Mouse (Mus musculus): ENCODE results near the gene Pard3b. TPM values are rescaled to one million over a fixed set of nuclear protein-coding genes. Genes with fewer than 3 reads are reported as not detected.

Pard3b gene
- polyA plus RNA-seq, 1 experiment from 2014 or later = 2.3 TPM

DNA sequence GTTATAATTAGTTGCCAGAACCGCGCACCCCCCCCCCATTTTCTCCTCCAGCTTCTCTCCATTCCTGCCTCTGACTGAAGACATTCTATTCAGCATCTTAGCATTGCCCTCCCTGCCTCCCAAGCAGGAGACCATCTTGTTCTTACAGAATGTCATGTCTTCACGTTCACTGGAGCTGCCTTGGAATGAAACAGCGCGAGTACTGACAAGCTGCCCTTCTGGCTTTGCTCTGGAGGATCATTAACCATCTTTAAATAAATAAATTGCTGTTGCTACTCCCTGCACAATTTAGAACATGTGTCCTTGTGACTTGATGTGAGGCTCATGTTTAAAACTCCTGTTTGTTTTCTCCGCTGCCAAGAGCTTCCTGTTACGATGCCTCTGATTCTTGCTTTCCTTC, 432.5 kb downstream of the Pard3b start:
- Histone ChIP-seq H3K36me3 (ENCODE audit: control insufficient read depth, insufficient read depth) (no peaks in the 10 kb centered on the region), H3K4me3 (ENCODE audit: low read depth, low read length) (no peak overlapping the region), H3K27me3 (ENCODE audit: control insufficient read depth, insufficient read depth, low read depth, low read length) (no peaks in the 10 kb centered on the region), H3K27ac (ENCODE audit: low read length) (no peak overlapping the region), H3K9me3 (replicated peaks; ENCODE audit: control insufficient read depth, low read length) (no peaks in the 10 kb centered on the region), H3K9ac (ENCODE audit: low read depth, low read length) (no peak overlapping the region), H3K4me2 (ENCODE audit: low read depth, low read length) (no peak overlapping the region), H3K4me1 (ENCODE audit: control insufficient read depth, low read depth, low read length) (no peaks in the 10 kb centered on the region)
- 73% methylated on average over 7 of the region's 7 CpGs for WGBS (ENCODE audit: insufficient replicate concordance)
- ATAC-seq (ENCODE audit: low read depth) = no peak

DNA sequence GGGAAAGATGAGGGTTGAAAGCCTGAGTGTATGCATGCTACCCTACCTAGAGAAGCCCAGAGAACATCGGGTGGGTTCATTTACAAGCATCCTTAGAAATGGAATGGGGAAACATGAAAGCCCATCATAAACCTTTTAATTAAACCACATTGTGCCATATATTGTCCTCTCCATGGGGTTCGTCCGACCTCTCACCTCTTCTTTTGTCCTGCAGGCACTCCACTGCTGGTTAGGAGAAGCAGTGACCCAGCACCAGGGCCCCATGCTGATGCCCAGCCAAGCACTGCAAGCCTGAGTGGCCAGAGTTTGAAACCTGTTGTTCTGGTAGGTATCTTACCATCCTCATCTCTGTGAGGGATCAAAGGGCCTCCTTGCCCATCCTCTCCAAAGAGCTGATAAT, 437.5 kb downstream of the Pard3b start:
- no peak overlapping the region for H3K27ac ChIP-seq (ENCODE audit: low read length)
- no peaks in the 10 kb centered on the region for H3K36me3 ChIP-seq (ENCODE audit: control insufficient read depth, insufficient read depth)
- no peaks in the 10 kb centered on the region for H3K27me3 ChIP-seq (ENCODE audit: control insufficient read depth, insufficient read depth, low read depth, low read length)
- WGBS (ENCODE audit: insufficient replicate concordance) = 63% methylated on average over 3 of the region's 3 CpGs
- H3K4me3 ChIP-seq (ENCODE audit: low read depth, low read length) = no peak overlapping the region
- H3K9me3 ChIP-seq (replicated peaks; ENCODE audit: control insufficient read depth, low read length) = no peaks in the 10 kb centered on the region
- H3K4me1 ChIP-seq (ENCODE audit: control insufficient read depth, low read depth, low read length) = no peaks in the 10 kb centered on the region
- no peak for ATAC-seq (ENCODE audit: low read depth)
- no peak overlapping the region for H3K9ac ChIP-seq (ENCODE audit: low read depth, low read length)
- no peak overlapping the region for H3K4me2 ChIP-seq (ENCODE audit: low read depth, low read length)

DNA sequence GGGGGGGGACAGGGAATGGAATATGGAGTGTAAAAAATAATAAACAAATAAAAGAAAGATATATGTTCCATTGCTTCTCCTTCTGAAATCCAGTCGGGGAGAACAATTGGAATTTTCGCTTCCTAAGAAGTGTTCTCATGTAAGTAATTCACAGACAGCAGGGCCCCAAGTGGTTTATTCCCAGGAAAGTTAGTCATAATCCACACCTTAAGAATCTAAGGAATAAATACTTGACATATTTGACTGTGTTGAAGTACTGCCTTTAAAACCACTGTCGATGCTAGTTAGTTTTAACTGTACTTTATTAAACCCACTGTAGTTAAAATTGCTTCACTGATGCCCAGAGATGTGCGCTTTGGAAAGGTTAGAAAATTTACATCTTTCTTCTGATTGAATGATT, 442.5 kb downstream of the Pard3b start:
- ATAC-seq (ENCODE audit: low read depth) = no peak
- no peaks in the 10 kb centered on the region for H3K27me3 ChIP-seq (ENCODE audit: control insufficient read depth, insufficient read depth, low read depth, low read length)
- no peaks in the 10 kb centered on the region for H3K4me1 ChIP-seq (ENCODE audit: control insufficient read depth, low read depth, low read length)
- no peak overlapping the region for H3K4me3 ChIP-seq (ENCODE audit: low read depth, low read length)
- 71% methylated on average over 4 of the region's 4 CpGs for WGBS (ENCODE audit: insufficient replicate concordance)
- H3K27ac ChIP-seq (ENCODE audit: low read length) = no peak overlapping the region
- no peaks in the 10 kb centered on the region for H3K9me3 ChIP-seq (replicated peaks; ENCODE audit: control insufficient read depth, low read length)
- no peaks in the 10 kb centered on the region for H3K36me3 ChIP-seq (ENCODE audit: control insufficient read depth, insufficient read depth)
- H3K4me2 ChIP-seq (ENCODE audit: low read depth, low read length) = no peak overlapping the region
- H3K9ac ChIP-seq (ENCODE audit: low read depth, low read length) = no peak overlapping the region

DNA sequence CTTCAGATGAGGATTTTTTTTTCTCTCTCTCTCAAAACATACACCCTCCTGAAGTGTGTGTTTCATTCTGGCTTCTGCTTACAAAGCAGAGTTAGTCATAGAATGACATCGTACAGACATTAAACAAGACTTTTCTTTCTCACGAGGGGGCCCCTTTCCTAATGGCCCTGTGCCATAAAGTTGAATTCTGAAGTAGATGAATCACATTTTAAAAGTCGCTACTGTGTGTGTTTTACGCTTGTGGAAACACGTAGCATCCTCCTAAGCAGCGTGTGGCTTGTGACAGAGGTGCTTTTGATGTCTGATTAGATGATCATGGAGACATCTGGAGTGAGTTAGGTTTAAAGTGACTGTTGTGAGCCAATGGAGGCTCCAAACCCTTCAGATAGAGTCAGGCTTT, 447.4 kb downstream of the Pard3b start:
- H3K27me3 ChIP-seq (ENCODE audit: control insufficient read depth, insufficient read depth, low read depth, low read length) = no peaks in the 10 kb centered on the region
- no peaks in the 10 kb centered on the region for H3K36me3 ChIP-seq (ENCODE audit: control insufficient read depth, insufficient read depth)
- H3K9me3 ChIP-seq (replicated peaks; ENCODE audit: control insufficient read depth, low read length) = no peaks in the 10 kb centered on the region
- no peak for ATAC-seq (ENCODE audit: low read depth)
- H3K4me2 ChIP-seq (ENCODE audit: low read depth, low read length) = no peak overlapping the region
- H3K27ac ChIP-seq (ENCODE audit: low read length) = no peak overlapping the region
- WGBS (ENCODE audit: insufficient replicate concordance) = 62% methylated on average over 6 of the region's 6 CpGs
- no peak overlapping the region for H3K4me3 ChIP-seq (ENCODE audit: low read depth, low read length)
- no peak overlapping the region for H3K9ac ChIP-seq (ENCODE audit: low read depth, low read length)
- no peaks in the 10 kb centered on the region for H3K4me1 ChIP-seq (ENCODE audit: control insufficient read depth, low read depth, low read length)

DNA sequence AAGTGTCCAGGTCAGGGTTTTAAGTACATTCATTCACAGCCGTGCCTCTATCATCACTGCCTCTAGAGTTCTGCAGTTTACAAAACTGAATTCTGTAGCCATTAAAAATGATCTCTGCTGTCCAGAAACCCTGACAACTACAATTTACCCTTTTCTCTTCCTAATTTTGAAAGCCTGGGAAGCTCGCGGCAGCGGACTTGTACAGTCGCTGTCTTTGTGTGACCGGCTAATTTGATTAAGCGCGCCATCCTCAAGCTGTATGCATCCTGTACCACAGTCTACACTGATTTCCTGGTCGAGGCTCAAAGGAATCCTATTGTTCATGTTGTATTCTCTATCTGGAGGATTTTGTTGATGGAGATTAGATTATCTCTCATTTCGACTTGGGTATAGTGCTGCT, 448.8 kb downstream of the Pard3b start:
- Histone ChIP-seq H3K27me3 (ENCODE audit: control insufficient read depth, insufficient read depth, low read depth, low read length) (no peaks in the 10 kb centered on the region), H3K4me2 (ENCODE audit: low read depth, low read length) (no peak overlapping the region), H3K9me3 (replicated peaks; ENCODE audit: control insufficient read depth, low read length) (no peaks in the 10 kb centered on the region), H3K27ac (ENCODE audit: low read length) (no peak overlapping the region), H3K9ac (ENCODE audit: low read depth, low read length) (no peak overlapping the region), H3K4me3 (ENCODE audit: low read depth, low read length) (no peak overlapping the region), H3K36me3 (ENCODE audit: control insufficient read depth, insufficient read depth) (no peaks in the 10 kb centered on the region), H3K4me1 (ENCODE audit: control insufficient read depth, low read depth, low read length) (no peaks in the 10 kb centered on the region)
- 75% methylated on average over 10 of the region's 10 CpGs for WGBS (ENCODE audit: insufficient replicate concordance)
- ATAC-seq (ENCODE audit: low read depth) = no peak

DNA sequence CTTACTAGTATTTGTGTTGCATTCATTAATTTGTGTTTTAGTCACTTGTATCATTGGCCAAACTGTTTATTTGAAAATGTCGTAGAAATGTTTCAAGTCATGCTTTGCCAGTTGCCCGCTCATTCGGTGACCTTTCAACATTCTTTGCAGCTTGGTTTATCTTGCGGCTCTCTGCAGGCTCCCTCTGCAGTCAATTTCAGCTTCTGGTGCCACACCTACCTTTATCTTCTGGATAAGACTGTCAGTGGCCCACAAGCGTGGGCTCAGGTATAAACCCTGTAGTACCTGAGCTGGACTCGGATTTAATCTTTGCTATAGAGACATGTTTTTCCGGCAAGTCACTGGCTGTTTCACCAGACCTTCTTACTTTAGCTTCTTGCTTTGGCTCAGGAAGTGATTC, 456.3 kb downstream of the Pard3b start:
- Histone ChIP-seq H3K9me3 (replicated peaks; ENCODE audit: control insufficient read depth, low read length) (no peaks in the 10 kb centered on the region), H3K4me1 (ENCODE audit: control insufficient read depth, low read depth, low read length) (no peaks in the 10 kb centered on the region), H3K27me3 (ENCODE audit: control insufficient read depth, insufficient read depth, low read depth, low read length) (no peaks in the 10 kb centered on the region), H3K27ac (ENCODE audit: low read length) (no peak overlapping the region), H3K36me3 (ENCODE audit: control insufficient read depth, insufficient read depth) (no peaks in the 10 kb centered on the region), H3K4me2 (ENCODE audit: low read depth, low read length) (no peak overlapping the region), H3K4me3 (ENCODE audit: low read depth, low read length) (no peak overlapping the region), H3K9ac (ENCODE audit: low read depth, low read length) (no peak overlapping the region)
- no peak for ATAC-seq (ENCODE audit: low read depth)
- 64% methylated on average over 7 of the region's 7 CpGs for WGBS (ENCODE audit: insufficient replicate concordance)

DNA sequence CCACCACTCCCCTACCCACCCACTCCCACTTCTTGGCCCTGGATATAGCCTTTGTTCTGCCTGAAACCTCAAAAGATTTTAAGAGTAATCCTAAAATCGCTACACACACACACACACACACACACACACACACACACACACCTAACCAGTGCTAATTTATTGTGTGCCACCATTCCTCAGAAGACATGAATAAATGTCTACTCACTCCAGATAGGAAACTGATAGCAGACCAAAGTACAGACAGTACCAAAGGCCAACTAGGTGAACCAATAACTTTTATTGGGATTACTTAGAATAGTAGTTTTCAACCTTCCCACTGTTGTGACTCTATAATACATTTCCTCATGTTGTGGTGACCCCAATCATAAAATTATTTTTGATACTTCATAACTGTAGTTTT, 483.8 kb downstream of the Pard3b start:
- 54% methylated on average over 1 of the region's 1 CpGs for WGBS (ENCODE audit: insufficient replicate concordance)
- Histone ChIP-seq H3K27me3 (ENCODE audit: control insufficient read depth, insufficient read depth, low read depth, low read length) (no peaks in the 10 kb centered on the region), H3K9ac (ENCODE audit: low read depth, low read length) (no peak overlapping the region), H3K4me3 (ENCODE audit: low read depth, low read length) (no peak overlapping the region), H3K4me2 (ENCODE audit: low read depth, low read length) (no peak overlapping the region), H3K4me1 (ENCODE audit: control insufficient read depth, low read depth, low read length) (no peaks in the 10 kb centered on the region), H3K27ac (ENCODE audit: low read length) (no peak overlapping the region), H3K36me3 (ENCODE audit: control insufficient read depth, insufficient read depth) (no peaks in the 10 kb centered on the region), H3K9me3 (replicated peaks; ENCODE audit: control insufficient read depth, low read length) (no peaks in the 10 kb centered on the region)
- no peak for ATAC-seq (ENCODE audit: low read depth)

DNA sequence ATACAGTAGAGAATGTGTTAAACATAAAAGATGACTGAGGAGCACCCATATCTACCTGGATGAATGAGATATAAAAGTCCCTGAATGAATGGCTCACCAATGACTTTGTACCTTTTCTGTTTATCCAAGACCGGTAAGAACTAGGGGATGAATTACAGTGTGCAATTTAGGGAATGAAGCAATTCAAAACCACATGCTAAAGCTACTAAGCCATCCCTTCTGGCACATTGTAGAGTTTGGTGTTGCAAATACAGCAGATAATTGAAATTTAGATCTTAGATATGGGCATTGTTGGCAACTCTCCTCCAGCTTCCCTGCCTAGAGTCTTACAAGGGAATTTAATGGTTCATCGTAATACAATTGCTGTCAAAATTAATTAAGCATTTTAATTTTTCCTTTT, 490.6 kb downstream of the Pard3b start:
- Histone ChIP-seq H3K4me2 (ENCODE audit: low read depth, low read length) (no peak overlapping the region), H3K9ac (ENCODE audit: low read depth, low read length) (no peak overlapping the region), H3K4me1 (ENCODE audit: control insufficient read depth, low read depth, low read length) (no peaks in the 10 kb centered on the region), H3K36me3 (ENCODE audit: control insufficient read depth, insufficient read depth) (no peaks in the 10 kb centered on the region), H3K27ac (ENCODE audit: low read length) (no peak overlapping the region), H3K4me3 (ENCODE audit: low read depth, low read length) (no peak overlapping the region), H3K27me3 (ENCODE audit: control insufficient read depth, insufficient read depth, low read depth, low read length) (no peaks in the 10 kb centered on the region), H3K9me3 (replicated peaks; ENCODE audit: control insufficient read depth, low read length) (no peaks in the 10 kb centered on the region)
- WGBS (ENCODE audit: insufficient replicate concordance) = 78% methylated on average over 2 of the region's 2 CpGs
- no peak for ATAC-seq (ENCODE audit: low read depth)

DNA sequence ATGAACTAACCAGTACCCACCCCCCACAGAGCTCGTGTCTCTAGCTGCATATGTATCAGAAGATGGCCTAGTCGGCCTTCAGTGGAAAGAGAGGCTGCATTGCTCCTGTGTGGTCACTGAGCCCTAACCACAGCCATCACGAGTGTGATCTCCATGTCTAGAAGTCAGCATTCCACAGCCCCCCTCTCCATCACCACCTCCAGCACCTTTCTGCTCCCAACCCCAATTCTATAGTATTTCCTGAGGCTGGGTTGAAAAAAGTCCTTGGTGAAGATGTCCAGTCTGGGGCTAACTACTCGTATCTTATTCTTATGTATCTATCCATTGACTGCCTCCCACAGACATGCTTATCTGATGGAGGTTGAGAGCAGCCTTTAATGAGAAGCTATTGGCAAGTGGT, 509.5 kb downstream of the Pard3b start:
- no peak overlapping the region for H3K4me3 ChIP-seq (ENCODE audit: low read depth, low read length)
- no peaks in the 10 kb centered on the region for H3K4me1 ChIP-seq (ENCODE audit: control insufficient read depth, low read depth, low read length)
- H3K27ac ChIP-seq (ENCODE audit: low read length) = no peak overlapping the region
- ATAC-seq (ENCODE audit: low read depth) = no peak
- no peaks in the 10 kb centered on the region for H3K36me3 ChIP-seq (ENCODE audit: control insufficient read depth, insufficient read depth)
- no peak overlapping the region for H3K9ac ChIP-seq (ENCODE audit: low read depth, low read length)
- H3K9me3 ChIP-seq (replicated peaks; ENCODE audit: control insufficient read depth, low read length) = no peaks in the 10 kb centered on the region
- no peak overlapping the region for H3K4me2 ChIP-seq (ENCODE audit: low read depth, low read length)
- WGBS (ENCODE audit: insufficient replicate concordance) = 40% methylated on average over 4 of the region's 4 CpGs
- H3K27me3 ChIP-seq (ENCODE audit: control insufficient read depth, insufficient read depth, low read depth, low read length) = no peaks in the 10 kb centered on the region

DNA sequence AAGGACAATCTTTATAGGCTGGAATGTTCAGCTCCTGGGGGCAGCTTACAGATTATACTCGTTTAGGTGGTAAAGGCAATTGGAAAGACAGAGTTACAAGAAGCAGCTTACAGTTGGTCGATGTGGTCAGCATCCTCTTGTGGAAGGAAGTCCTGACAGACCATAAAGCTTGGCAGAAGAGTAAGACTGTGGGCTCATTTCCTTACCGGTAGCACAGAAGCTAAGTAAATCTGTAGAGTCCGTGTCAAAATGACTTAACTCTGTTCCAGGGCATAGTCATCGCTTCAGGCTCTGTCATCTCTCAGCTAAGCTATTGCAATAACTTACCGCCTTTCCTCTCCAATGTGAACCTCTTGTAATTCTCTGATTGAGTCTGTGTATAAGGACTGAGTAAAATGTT, 510.2 kb downstream of the Pard3b start:
- WGBS (ENCODE audit: insufficient replicate concordance) = 18% methylated on average over 6 of the region's 6 CpGs
- Histone ChIP-seq H3K9me3 (replicated peaks; ENCODE audit: control insufficient read depth, low read length) (no peaks in the 10 kb centered on the region), H3K27me3 (ENCODE audit: control insufficient read depth, insufficient read depth, low read depth, low read length) (no peaks in the 10 kb centered on the region), H3K4me1 (ENCODE audit: control insufficient read depth, low read depth, low read length) (no peaks in the 10 kb centered on the region), H3K36me3 (ENCODE audit: control insufficient read depth, insufficient read depth) (no peaks in the 10 kb centered on the region), H3K4me3 (ENCODE audit: low read depth, low read length) (no peak overlapping the region), H3K9ac (ENCODE audit: low read depth, low read length) (no peak overlapping the region), H3K27ac (ENCODE audit: low read length) (no peak overlapping the region), H3K4me2 (ENCODE audit: low read depth, low read length) (no peak overlapping the region)
- no peak for ATAC-seq (ENCODE audit: low read depth)

All from liver, embryonic 16.5 days (tissue).